Mouse (Mus musculus) lung, adult 2 months (tissue): ENCODE measurements around the gene Cfap43. TPM values are rescaled to one million over a fixed set of nuclear protein-coding genes. Genes with fewer than 3 reads are reported as not detected.

Source experiments
- DNase-seq: peaks from one replicate; pipeline ENCODE4 v3.0.0; 2022
- H3K4me1 ChIP-seq: fragments of 200-500 bp; 2 replicates; pipeline ENCODE4 v1.6.1; 2011; ENCODE audit warnings: low read length; ENCODE audit not compliant: control insufficient read depth, insufficient read depth
- H3K4me3 ChIP-seq: fragments of 200-500 bp; replicated peaks from 2 replicates; pipeline ENCODE3; 2011; ENCODE audit warnings: low read depth, mild to moderate bottlenecking, control low read depth, low read length; ENCODE audit errors: extremely low read depth
- CTCF ChIP-seq: fragments of 200-500 bp; IDR thresholded peaks from 2 replicates; pipeline ENCODE4 v1.5.1; 2011; ENCODE audit warnings: mild to moderate bottlenecking, low read length, control low read depth; ENCODE audit not compliant: insufficient read depth
- POLR2A ChIP-seq: fragments of 200-500 bp; IDR thresholded peaks from 2 replicates; pipeline ENCODE4 v1.6.1; 2011; ENCODE audit warnings: low read depth, mild to moderate bottlenecking, control low read depth, low read length, borderline replicate concordance; ENCODE audit errors: extremely low read depth
- WGBS: fragments of 180-500 bp; shearing (Covaris S2); methylation state at CpG from one replicate; pipeline ENCODE4 v1.1.7; 2018; 5-methylcytosine and 5-hydroxymethylcytosine counted together
- polyA plus RNA-seq: library from polyadenylated mRNA; depleted of rRNA; stranded (reverse); fragments of >200 nt; gene quantifications from 2 replicates; pipeline ENCODE4 v1.2.3, GENCODE M21; 2012

The Cfap43 gene
- polyA plus RNA-seq, 1 experiment, result 7.1 TPM

DNA sequence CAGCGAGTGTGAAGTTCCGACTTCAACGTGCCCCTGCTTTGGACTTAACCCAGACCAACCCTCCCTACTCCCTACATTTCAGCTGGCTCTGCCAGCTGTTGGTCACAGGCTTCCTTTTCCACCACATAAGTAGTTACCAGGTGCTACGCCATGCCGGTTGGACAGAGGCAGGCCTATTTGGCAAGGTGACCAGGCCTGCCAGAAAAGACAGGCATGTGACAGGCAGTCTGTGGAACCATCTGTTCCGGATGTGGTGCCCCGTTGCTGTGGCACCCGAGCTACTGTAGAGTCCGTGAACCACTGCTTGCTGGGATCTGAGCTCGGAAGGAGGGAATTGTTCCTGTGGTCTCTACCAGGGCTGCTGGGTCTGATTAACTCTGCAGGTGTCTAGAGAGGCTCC, 31.7 kb downstream of the Cfap43 start:
- WGBS, result 68% methylated on average over 10 of the region's 10 CpGs
- H3K4me3 ChIP-seq, result no peak overlapping the region
- H3K4me1 ChIP-seq, result peaks cover 18% of the 10 kb centered on the region
- no peak for DNase-seq
- TF ChIP-seq CTCF, result no peak
- TF ChIP-seq POLR2A, result no peak

- TF ChIP-seq POLR2A (no peak), CTCF (no peak)
- 23% methylated on average over 7 of the region's 7 CpGs for WGBS
- peaks cover 12% of the 10 kb centered on the region for H3K4me1 ChIP-seq
- no peak for DNase-seq
- H3K4me3 ChIP-seq, result no peak overlapping the region
Observed at GRCm38 (mm10) chr19:47886617-47887016, 32.5 kb downstream of the Cfap43 start.

DNA sequence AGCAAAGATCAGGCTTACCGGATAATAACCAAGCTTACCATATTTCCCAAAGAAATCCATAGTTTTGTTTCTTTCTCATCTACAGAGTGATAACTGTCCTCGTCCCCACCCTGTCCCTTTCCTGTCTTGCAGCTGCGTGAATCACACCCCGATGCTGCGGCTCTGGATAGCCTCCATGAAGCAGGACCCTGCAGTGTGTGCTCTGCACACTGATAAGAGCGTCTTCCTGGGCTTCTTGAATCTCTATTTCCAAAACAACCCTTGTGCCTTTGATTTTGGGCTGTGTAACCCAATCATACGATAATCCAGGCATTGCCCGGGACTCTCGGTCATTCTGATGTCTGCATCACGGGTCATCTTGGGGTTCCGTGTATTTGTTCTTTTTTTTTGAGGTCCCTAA, 33.2 kb downstream of the Cfap43 start:
- no peak overlapping the region for H3K4me3 ChIP-seq
- no peak for DNase-seq
- peaks cover 6% of the 10 kb centered on the region for H3K4me1 ChIP-seq
- TF ChIP-seq POLR2A, result no peak
- no peak for TF ChIP-seq CTCF
- WGBS, result 50% methylated on average over 11 of the region's 11 CpGs

DNA sequence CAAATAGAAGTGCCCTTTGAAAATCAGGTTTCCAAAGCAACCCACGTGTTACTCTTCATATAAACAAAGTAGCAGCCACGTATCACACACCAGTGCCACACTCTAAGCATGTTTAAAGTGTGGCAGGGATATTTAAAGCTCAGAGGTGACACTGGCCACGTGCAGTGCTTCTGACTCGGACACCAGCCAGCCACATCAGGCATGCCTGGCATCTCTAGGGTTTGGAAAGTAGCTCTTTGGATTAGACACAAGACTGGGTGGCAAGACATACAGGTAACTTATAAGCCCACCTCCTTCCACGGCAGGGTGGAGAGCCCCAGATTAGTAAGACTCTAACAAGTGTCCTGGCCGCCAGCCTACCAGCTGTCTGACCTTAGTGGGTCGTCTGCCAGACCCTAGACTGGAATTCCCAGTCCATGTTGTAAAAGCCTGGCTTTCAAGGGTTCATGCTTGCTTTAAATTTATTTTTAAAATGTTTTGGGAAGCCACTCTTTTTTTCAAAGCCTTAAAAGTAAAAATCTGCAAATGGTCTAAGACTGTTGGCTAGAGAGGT, 33.8 kb downstream of the Cfap43 start:
- Histone ChIP-seq H3K4me3 (no peak overlapping the region), H3K4me1 (peaks cover 4% of the 10 kb centered on the region)
- DNase-seq, result peak; percentile 54
- TF ChIP-seq CTCF, result no peak
- no peak for TF ChIP-seq POLR2A
- WGBS, result 50% methylated on average over 7 of the region's 7 CpGs

DNA sequence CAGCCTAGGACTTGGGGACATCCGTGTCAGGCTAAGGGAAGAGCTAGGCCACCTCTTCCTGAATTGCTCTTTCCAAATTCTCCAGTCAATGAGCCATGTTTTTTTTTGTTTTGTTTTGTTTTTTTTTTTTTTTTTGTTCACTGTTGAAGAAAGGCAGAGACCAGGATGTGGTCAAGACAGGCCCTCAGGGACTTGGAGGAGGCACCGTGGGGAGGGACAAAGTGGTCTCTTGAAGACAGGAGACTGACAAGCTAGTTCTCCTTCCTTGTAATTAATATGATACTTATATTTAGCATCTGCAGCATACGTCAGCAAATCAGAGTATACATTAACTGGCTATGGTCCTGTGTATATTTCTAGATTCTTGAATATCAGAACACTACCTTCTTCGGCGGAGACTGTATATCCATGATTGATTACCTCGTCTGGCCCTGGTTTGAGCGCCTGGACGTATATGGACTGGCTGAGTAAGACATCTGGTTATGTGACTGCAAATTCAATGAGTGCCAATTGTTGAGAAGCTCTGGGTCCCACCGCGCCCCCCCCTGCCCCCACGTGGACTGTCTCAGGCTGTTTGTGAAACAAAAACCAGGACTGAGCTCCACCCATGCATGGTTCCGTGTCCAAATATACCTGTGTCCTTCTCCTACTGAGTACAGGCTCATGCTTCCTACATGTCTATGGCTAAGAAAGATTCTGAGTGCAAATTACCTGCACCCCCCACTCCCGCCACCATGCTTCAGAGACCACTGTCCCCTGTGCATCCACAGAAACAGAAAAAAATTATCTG, 34.6 kb downstream of the Cfap43 start:
- Histone ChIP-seq H3K4me3 (no peak overlapping the region), H3K4me1 (peaks cover 3% of the 10 kb centered on the region)
- DNase-seq, result no peak
- 76% methylated on average over 13 of the region's 13 CpGs for WGBS
- TF ChIP-seq CTCF, result no peak
- TF ChIP-seq POLR2A, result no peak

- 58% methylated on average over 9 of the region's 9 CpGs for WGBS
- no peak overlapping the region for H3K4me3 ChIP-seq
- DNase-seq, result no peak
- peaks cover 3% of the 10 kb centered on the region for H3K4me1 ChIP-seq
- no peak for TF ChIP-seq CTCF
- TF ChIP-seq POLR2A, result no peak
Observed at GRCm38 (mm10) chr19:47882882-47883254, 36.2 kb downstream of the Cfap43 start.

DNA sequence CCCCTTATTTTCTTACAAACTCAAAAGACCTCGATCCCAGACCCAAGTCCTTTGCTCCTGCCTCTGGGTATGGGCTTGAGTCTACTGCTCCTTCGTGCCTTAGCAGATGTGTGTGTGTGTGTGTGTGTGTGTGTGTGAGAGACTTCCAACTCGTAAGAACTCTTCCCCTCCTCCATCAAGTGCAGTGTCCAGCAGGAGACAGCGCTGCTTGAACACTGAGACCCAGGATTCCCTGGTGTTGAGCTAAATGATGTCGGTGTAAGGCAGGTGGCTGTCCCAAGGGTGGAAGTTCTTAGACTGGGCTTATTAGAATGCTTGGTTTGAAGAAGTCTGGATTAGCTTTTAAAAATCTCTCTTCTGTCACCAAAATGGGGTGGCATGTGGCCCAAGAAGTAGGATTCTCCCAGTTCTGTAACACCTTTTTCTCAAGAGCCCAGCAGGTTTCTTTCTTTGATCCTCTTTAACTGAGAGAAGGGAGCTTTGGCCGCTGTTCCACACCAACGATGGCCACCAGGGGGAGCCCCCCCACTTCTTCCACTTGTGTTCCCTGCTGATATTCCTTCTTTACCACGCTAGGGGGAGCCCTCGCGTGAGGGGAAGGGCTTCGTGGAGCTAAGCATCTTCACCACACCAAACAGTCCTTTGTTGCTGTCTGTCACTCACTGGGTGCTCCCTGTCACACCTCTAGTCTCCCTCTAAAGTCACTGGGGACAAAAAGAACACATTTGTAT, 36.8 kb downstream of the Cfap43 start:
- Histone ChIP-seq H3K4me1 (peaks cover 3% of the 10 kb centered on the region), H3K4me3 (no peak overlapping the region)
- TF ChIP-seq CTCF (peak; percentile 100), POLR2A (no peak)
- WGBS, result 19% methylated on average over 11 of the region's 11 CpGs
- peak; percentile 79 for DNase-seq

DNA sequence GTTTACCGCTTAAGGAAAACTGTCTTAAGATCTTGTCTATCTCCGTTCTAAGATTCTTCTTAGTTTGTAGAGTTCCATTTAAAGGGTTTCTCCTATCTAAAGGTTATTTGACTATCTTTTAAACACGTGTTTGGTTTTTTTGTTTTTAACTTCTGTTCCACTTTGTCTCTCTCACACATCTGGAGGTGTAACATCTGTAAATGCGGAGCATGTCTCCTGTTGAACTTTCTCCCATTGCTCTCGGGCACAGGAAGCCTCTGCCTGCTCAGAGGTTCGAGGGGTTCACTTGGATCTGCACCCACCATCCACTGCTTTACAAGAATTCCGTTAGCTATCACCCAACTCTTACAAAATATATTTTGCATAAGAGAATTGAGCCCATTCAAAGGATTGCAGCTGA, 37.5 kb downstream of the Cfap43 start:
- H3K4me3 ChIP-seq, result no peak overlapping the region
- TF ChIP-seq POLR2A (no peak), CTCF (no peak)
- WGBS, result 68% methylated on average over 7 of the region's 7 CpGs
- H3K4me1 ChIP-seq, result peaks cover 3% of the 10 kb centered on the region
- no peak for DNase-seq

- H3K4me3 ChIP-seq, result no peak overlapping the region
- DNase-seq, result no peak
- H3K4me1 ChIP-seq, result no peaks in the 10 kb centered on the region
- no peak for TF ChIP-seq CTCF
- TF ChIP-seq POLR2A, result no peak
- 59% methylated on average over 15 of the region's 15 CpGs for WGBS
Observed at GRCm38 (mm10) chr19:47876252-47876651, 42.8 kb downstream of the Cfap43 start.
